Mouse (Mus musculus): ENCODE data around the gene Cpsf4l. TPM values are rescaled to one million over a fixed set of nuclear protein-coding genes. Genes with fewer than 3 reads are reported as not detected.
A peak's percentile ranks its signal among the peaks of the same experiment; 100 is the strongest.

Cpsf4l gene
- total RNA-seq, 2 experiments from 2014 or later: not detected

GRCm38 (mm10) chr11:113715078-113715674, 5.4 kb upstream of the Cpsf4l start:
- H3K4me3 ChIP-seq: no peak overlapping the region
- intact Hi-C loops (cut with DNase I): no loop called here

GRCm38 (mm10) chr11:113711061-113711460, 1.2 kb upstream of the Cpsf4l start:
- no peak overlapping the region for H3K4me3 ChIP-seq
- DNase-seq (ENCODE audit: extremely low spot score in 1 of 2, low spot score in 2 of 2): no peak
- intact Hi-C loops (cut with DNase I): no loop called here
- no peak overlapping the region for H3K27ac ChIP-seq
- no peak for TF ChIP-seq CTCF (IDR thresholded peaks at IDR 0.05)

More at GRCm38 (mm10) chr11:113715078-113715674, 5.4 kb upstream of the Cpsf4l start:
- no peak for DNase-seq (ENCODE audit: extremely low spot score in 1 of 2, low spot score in 2 of 2)
- H3K27ac ChIP-seq: no peak overlapping the region
- TF ChIP-seq CTCF (IDR thresholded peaks at IDR 0.05): peak; percentile 6

- no peak for DNase-seq (ENCODE audit: extremely low spot score in 1 of 2, low spot score in 2 of 2)
- intact Hi-C loops (cut with DNase I): no loop called here
- peak overlapping the region; percentile 2; the same call in 1 of the 2 replicates for H3K27ac ChIP-seq
- TF ChIP-seq CTCF (IDR thresholded peaks at IDR 0.05): no peak
- no peak overlapping the region for H3K4me3 ChIP-seq
These were observed 500 bp upstream of the Cpsf4l start for GRCm38 (mm10) chr11:113710257-113710777.

GRCm38 (mm10) chr11:113709272-113709671, 545 bp downstream of the Cpsf4l start:
- no peak for DNase-seq (ENCODE audit: extremely low spot score in 1 of 2, low spot score in 2 of 2)
- intact Hi-C loops (cut with DNase I): loop anchor here (5.0 kb wide), 1 partner anchor 943 kb away; no protein-coding TSS in a partner anchor
- TF ChIP-seq CTCF (IDR thresholded peaks at IDR 0.05): no peak
- Histone ChIP-seq H3K27ac (no peak overlapping the region), H3K4me3 (no peak overlapping the region)

GRCm38 (mm10) chr11:113708629-113709213, 1.1 kb downstream of the Cpsf4l start:
- DNase-seq (ENCODE audit: extremely low spot score in 1 of 2, low spot score in 2 of 2): no peak
- TF ChIP-seq CTCF (IDR thresholded peaks at IDR 0.05): no peak
- Histone ChIP-seq H3K4me3 (no peak overlapping the region), H3K27ac (no peak overlapping the region)
- intact Hi-C loops (cut with DNase I): loop anchor here (5.0 kb wide), 1 partner anchor 944 kb away; no protein-coding TSS in a partner anchor

- TF ChIP-seq CTCF (IDR thresholded peaks at IDR 0.05): no peak
- DNase-seq (ENCODE audit: extremely low spot score in 1 of 2, low spot score in 2 of 2): no peak
- Histone ChIP-seq H3K27ac (no peak overlapping the region; the same call in 1 of the 2 replicates), H3K4me3 (no peak overlapping the region)
- intact Hi-C loops (cut with DNase I): loop anchor here (5.0 kb wide), 1 partner anchor 946 kb away; no protein-coding TSS in a partner anchor
These were observed 3.7 kb downstream of the Cpsf4l start for GRCm38 (mm10) chr11:113705966-113706652.

GRCm38 (mm10) chr11:113703758-113704157, 6.1 kb downstream of the Cpsf4l start:
- Histone ChIP-seq H3K4me3 (no peak overlapping the region), H3K27ac (no peak overlapping the region)
- intact Hi-C loops (cut with DNase I): loop anchor here (1.0 to 5.0 kb wide), 3 partner anchors 108 to 933 kb away; no protein-coding TSS in a partner anchor
- peak; percentile 76 to 86 for DNase-seq (ENCODE audit: extremely low spot score in 1 of 2, low spot score in 2 of 2)
- no peak; the same call in none of the 2 replicates for TF ChIP-seq CTCF (IDR thresholded peaks at IDR 0.05)

GRCm38 (mm10) chr11:113699643-113700042, 10.2 kb downstream of the Cpsf4l start:
- no peak for DNase-seq (ENCODE audit: extremely low spot score in 1 of 2, low spot score in 2 of 2)
- TF ChIP-seq CTCF (IDR thresholded peaks at IDR 0.05): no peak
- Histone ChIP-seq H3K4me3 (no peak overlapping the region), H3K27ac (no peak overlapping the region)
- intact Hi-C loops (cut with DNase I): loop anchor here (5.0 kb wide), 1 partner anchor 163 kb away; no protein-coding TSS in a partner anchor

DNA sequence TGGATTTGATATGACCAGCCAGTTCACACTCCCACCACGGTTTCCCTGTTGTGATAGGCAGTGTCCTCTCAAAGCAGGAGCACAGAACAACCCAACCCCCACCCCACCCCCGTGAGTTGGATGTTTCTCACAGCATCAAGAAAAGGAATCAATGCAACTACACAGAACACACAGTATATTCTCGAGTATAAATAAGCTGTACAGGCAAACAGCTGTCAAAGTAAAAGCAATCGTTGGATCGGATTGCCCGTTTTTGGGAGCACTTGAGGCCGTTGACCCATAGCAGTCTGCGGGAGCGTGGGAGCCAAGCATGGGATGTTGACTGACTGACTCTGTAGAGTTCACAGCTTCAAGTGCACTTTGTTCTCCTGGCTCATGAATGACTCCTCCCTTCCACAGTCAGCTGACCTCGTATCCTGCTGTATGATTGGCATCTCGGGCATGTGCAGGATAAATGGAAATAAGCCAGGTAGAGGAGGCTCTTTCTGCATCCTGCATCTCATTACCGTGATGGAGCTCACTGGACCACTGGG, 11.7 kb downstream of the Cpsf4l start:
- intact Hi-C loops (cut with DNase I): no loop called here
- DNase-seq (ENCODE audit: extremely low spot score in 1 of 2, low spot score in 2 of 2): no peak
- H3K27ac ChIP-seq: no peak overlapping the region
- H3K4me3 ChIP-seq: no peak overlapping the region
- TF ChIP-seq CTCF (IDR thresholded peaks at IDR 0.05): no peak

GRCm38 (mm10) chr11:113697571-113697970, 12.2 kb downstream of the Cpsf4l start:
- Histone ChIP-seq H3K4me3 (no peak overlapping the region), H3K27ac (no peak overlapping the region)
- intact Hi-C loops (cut with DNase I): no loop called here
- no peak for TF ChIP-seq CTCF (IDR thresholded peaks at IDR 0.05)
- DNase-seq (ENCODE audit: extremely low spot score in 1 of 2, low spot score in 2 of 2): no peak

- H3K4me3 ChIP-seq: no peak overlapping the region
- H3K27ac ChIP-seq: no peak overlapping the region
- no peak for TF ChIP-seq CTCF (IDR thresholded peaks at IDR 0.05)
- intact Hi-C loops (cut with DNase I): no loop called here
- no peak for DNase-seq (ENCODE audit: extremely low spot score in 1 of 2, low spot score in 2 of 2)
These were observed 18.0 kb downstream of the Cpsf4l start for GRCm38 (mm10) chr11:113691851-113692250.

GRCm38 (mm10) chr11:113691318-113691717, 18.5 kb downstream of the Cpsf4l start:
- intact Hi-C loops (cut with DNase I): no loop called here

More at GRCm38 (mm10) chr11:113691318-113691717, 18.5 kb downstream of the Cpsf4l start:
- no peak for DNase-seq (ENCODE audit: extremely low spot score in 1 of 2, low spot score in 2 of 2)
- no peak overlapping the region for H3K27ac ChIP-seq
- no peak for TF ChIP-seq CTCF (IDR thresholded peaks at IDR 0.05)
- no peak overlapping the region for H3K4me3 ChIP-seq
